Mouse (Mus musculus) forebrain, postnatal 0 days (tissue): Measurements from ENCODE around the gene Mrpl12. TPM values are rescaled to one million over a fixed set of nuclear protein-coding genes. Genes with fewer than 3 reads are reported as not detected.

ENCODE experiments used
- ATAC-seq: fragments of 200-750 bp; cut with Nextera tagmentation; 2 replicates; pipeline ENCODE4 v1.8.0; 2017; ENCODE audit warnings: mild to moderate bottlenecking, moderate library complexity
- DNase-seq: peaks from one replicate; pipeline ENCODE4 v3.0.0-alpha.2; 2015
- H3K27ac ChIP-seq: fragments of 300-500 bp; sonication (generic); 2 replicates; pipeline ENCODE4 v1.5.1; 2014; ENCODE audit warnings: low read depth, mild to moderate bottlenecking, antibody characterized with exemption, low read length, moderate library complexity, mixed read lengths
- H3K27me3 ChIP-seq: fragments of 300-500 bp; sonication (generic); 2 replicates; pipeline ENCODE4 v1.6.1; 2014; ENCODE audit warnings: mild to moderate bottlenecking, low read length, mixed read lengths; ENCODE audit not compliant: insufficient read depth
- H3K36me3 ChIP-seq: fragments of 300-500 bp; sonication (generic); 2 replicates; pipeline ENCODE4 v1.6.1; 2014; ENCODE audit warnings: mild to moderate bottlenecking, moderate library complexity; ENCODE audit not compliant: insufficient read depth
- H3K4me1 ChIP-seq: fragments of 300-500 bp; sonication (generic); 2 replicates; pipeline ENCODE4 v1.6.1; 2014; ENCODE audit warnings: antibody characterized with exemption; ENCODE audit not compliant: insufficient read depth
- H3K4me2 ChIP-seq: fragments of 300-500 bp; sonication (generic); 2 replicates; pipeline ENCODE4 v1.6.1; 2014; ENCODE audit warnings: low read depth, mild to moderate bottlenecking, moderate library complexity
- H3K4me3 ChIP-seq: fragments of 300-500 bp; sonication (generic); 2 replicates; pipeline ENCODE4 v1.5.1; 2014; ENCODE audit warnings: low read depth, low read length, mixed read lengths
- H3K9ac ChIP-seq: fragments of 300-500 bp; sonication (generic); 2 replicates; pipeline ENCODE4 v1.6.1; 2014; ENCODE audit warnings: mild to moderate bottlenecking
- H3K9me3 ChIP-seq: fragments of 300-500 bp; sonication (generic); 2 replicates; pipeline ENCODE4 v1.6.1; 2016; ENCODE audit warnings: low read length
- CTCF ChIP-seq: sonication (generic); IDR thresholded peaks from 2 replicates; pipeline ENCODE4 v1.5.1; 2016; ENCODE audit warnings: antibody characterized with exemption, control low read depth, low read depth
- WGBS: fragments of 180-500 bp; shearing (Covaris S2); extraction: QIAGEN DNeasy Blood & Tissue Kit; methylation state at CpG from one replicate; pipeline ENCODE4 v1.1.7; 2014; 5-methylcytosine and 5-hydroxymethylcytosine counted together
- polyA plus RNA-seq: library from polyadenylated mRNA; unstranded; fragments of >200 nt; fragmentation: Nextera tagmentation; extraction: Ambion mirVana; gene quantifications from 2 replicates; pipeline ENCODE4 v1.2.1, GENCODE M21; 2015
- total RNA-seq: library from RNA; depleted of rRNA; stranded (reverse); fragments of >200 nt; gene quantifications from 2 replicates; pipeline ENCODE4 v1.2.3, GENCODE M21; 2014; rRNA removed

Mrpl12 gene
- total and polyA plus RNA-seq, 2 experiments from 2014 or later: 42.6 to 143 TPM

DNA sequence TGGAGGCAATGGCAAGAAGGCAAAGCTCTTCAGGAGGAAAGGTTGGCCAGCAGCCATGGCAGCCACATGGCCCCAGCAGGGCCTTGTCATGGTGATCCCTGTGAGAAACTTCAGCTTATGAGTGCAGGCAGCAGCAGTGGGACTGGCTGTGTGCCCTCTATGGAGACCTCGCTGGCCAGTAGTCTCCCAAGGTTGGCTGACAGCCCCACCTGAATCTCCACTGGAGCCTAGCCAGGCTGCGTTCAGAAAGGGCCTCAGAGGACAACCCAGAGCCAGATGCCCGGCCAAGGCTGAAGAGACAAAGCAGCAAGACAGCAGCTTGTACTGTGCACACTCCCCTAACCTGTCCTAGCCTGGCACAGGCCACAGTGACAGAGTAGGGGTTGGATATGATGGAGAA is 54.1 kb downstream of the Mrpl12 start:
- WGBS: 61% methylated on average over 3 of the region's 3 CpGs
- Histone ChIP-seq H3K4me3 (no peak overlapping the region), H3K4me2 (no peak overlapping the region), H3K36me3 (peaks cover 17% of the 10 kb centered on the region), H3K9ac (no peak overlapping the region), H3K27me3 (no peaks in the 10 kb centered on the region), H3K9me3 (no peaks in the 10 kb centered on the region), H3K27ac (no peak overlapping the region), H3K4me1 (no peaks in the 10 kb centered on the region)
- ATAC-seq (no peak), DNase-seq (no peak)
- no peak for TF ChIP-seq CTCF

Other genes with a start within 250 kb of the Mrpl12 start
- gene Actg1, start 136.1 kb upstream of the Mrpl12 start, total RNA-seq: 2,455 and 2,516 TPM in 2 replicates
- 4,096 and 4,381 TPM in 2 replicates for gene Actg1, start 136.1 kb upstream of the Mrpl12 start, polyA plus RNA-seq
- gene Fscn2, start 123.1 kb upstream of the Mrpl12 start, total RNA-seq: 0.29 TPM in 1 of 2 replicates, not detected in the other
- gene Fscn2, start 123.1 kb upstream of the Mrpl12 start, polyA plus RNA-seq: 1.9 and 2.0 TPM in 2 replicates
- 107 and 132 TPM in 2 replicates for gene Faap100, start 105.8 kb upstream of the Mrpl12 start, total RNA-seq
- 73.4 and 97.8 TPM in 2 replicates for gene Faap100, start 105.8 kb upstream of the Mrpl12 start, polyA plus RNA-seq
- gene Nploc4, start 46.9 kb upstream of the Mrpl12 start, total RNA-seq: 44.2 and 65.8 TPM in 2 replicates
- gene Nploc4, start 46.9 kb upstream of the Mrpl12 start, polyA plus RNA-seq: 23.1 and 28.6 TPM in 2 replicates
- gene Tspan10, start 42.0 kb upstream of the Mrpl12 start, total RNA-seq: not detected in 2 replicates
- gene Tspan10, start 42.0 kb upstream of the Mrpl12 start, polyA plus RNA-seq: not detected in 2 replicates
- 0.33 TPM in 1 of 2 replicates, not detected in the other for gene Pde6g, start 31.1 kb upstream of the Mrpl12 start, total RNA-seq
- gene Pde6g, start 31.1 kb upstream of the Mrpl12 start, polyA plus RNA-seq: 0.18 and 1.4 TPM in 2 replicates
- 9.9 and 15.2 TPM in 2 replicates for gene Oxld1, start 26.5 kb upstream of the Mrpl12 start, total RNA-seq
- 12.7 and 13.8 TPM in 2 replicates for gene Oxld1, start 26.5 kb upstream of the Mrpl12 start, polyA plus RNA-seq
- gene Ccdc137, start 26.5 kb upstream of the Mrpl12 start, total RNA-seq: 18.1 and 21.0 TPM in 2 replicates
- gene Ccdc137, start 26.5 kb upstream of the Mrpl12 start, polyA plus RNA-seq: 13.6 and 15.4 TPM in 2 replicates
- 35.2 and 37.8 TPM in 2 replicates for gene Arl16, start 17.0 kb upstream of the Mrpl12 start, total RNA-seq
- gene Arl16, start 17.0 kb upstream of the Mrpl12 start, polyA plus RNA-seq: 40.3 and 56.4 TPM in 2 replicates
- 20.9 and 22.8 TPM in 2 replicates for gene Slc25a10, start 7.2 kb downstream of the Mrpl12 start, total RNA-seq
- 20.5 and 21.1 TPM in 2 replicates for gene Slc25a10, start 7.2 kb downstream of the Mrpl12 start, polyA plus RNA-seq
- not detected in 2 replicates for gene Gcgr, start 46.1 kb downstream of the Mrpl12 start, total RNA-seq
- gene Gcgr, start 46.1 kb downstream of the Mrpl12 start, polyA plus RNA-seq: 0.09 and 0.22 TPM in 2 replicates
- 103 and 105 TPM in 2 replicates for gene Mcrip1, start 65.1 kb downstream of the Mrpl12 start, total RNA-seq
- 261 and 275 TPM in 2 replicates for gene Mcrip1, start 65.1 kb downstream of the Mrpl12 start, polyA plus RNA-seq
- gene Ppp1r27, start 66.5 kb downstream of the Mrpl12 start, total RNA-seq: not detected in 2 replicates
- not detected in 2 replicates for gene Ppp1r27, start 66.5 kb downstream of the Mrpl12 start, polyA plus RNA-seq
- gene P4hb, start 88.6 kb downstream of the Mrpl12 start, total RNA-seq: 162 and 174 TPM in 2 replicates
- 208 and 218 TPM in 2 replicates for gene P4hb, start 88.6 kb downstream of the Mrpl12 start, polyA plus RNA-seq
- 214 and 237 TPM in 2 replicates for gene Arhgdia, start 97.0 kb downstream of the Mrpl12 start, total RNA-seq
- gene Arhgdia, start 97.0 kb downstream of the Mrpl12 start, polyA plus RNA-seq: 416 and 435 TPM in 2 replicates
- gene Alyref, start 113.8 kb downstream of the Mrpl12 start, total RNA-seq: 99.8 and 111 TPM in 2 replicates
- gene Alyref, start 113.8 kb downstream of the Mrpl12 start, polyA plus RNA-seq: 207 and 238 TPM in 2 replicates
- gene Anapc11, start 113.8 kb downstream of the Mrpl12 start, total RNA-seq: 54.2 and 64.2 TPM in 2 replicates
- 207 and 226 TPM in 2 replicates for gene Anapc11, start 113.8 kb downstream of the Mrpl12 start, polyA plus RNA-seq
- not detected in 2 replicates for gene Npb, start 123.9 kb downstream of the Mrpl12 start, total RNA-seq
- 0.42 and 0.80 TPM in 2 replicates for gene Npb, start 123.9 kb downstream of the Mrpl12 start, polyA plus RNA-seq
- 102 and 129 TPM in 2 replicates for gene Pcyt2, start 133.3 kb downstream of the Mrpl12 start, total RNA-seq
- 107 and 117 TPM in 2 replicates for gene Pcyt2, start 133.3 kb downstream of the Mrpl12 start, polyA plus RNA-seq
- 48.7 and 51.8 TPM in 2 replicates for gene Sirt7, start 140.6 kb downstream of the Mrpl12 start, total RNA-seq
- gene Sirt7, start 140.6 kb downstream of the Mrpl12 start, polyA plus RNA-seq: 37.4 and 40.7 TPM in 2 replicates
- gene Mafg, start 149.0 kb downstream of the Mrpl12 start, total RNA-seq: 37.5 and 40.1 TPM in 2 replicates
- 24.6 and 39.7 TPM in 2 replicates for gene Mafg, start 149.0 kb downstream of the Mrpl12 start, polyA plus RNA-seq
- gene Pycr1, start 159.2 kb downstream of the Mrpl12 start, total RNA-seq: 8.7 and 13.8 TPM in 2 replicates
- gene Pycr1, start 159.2 kb downstream of the Mrpl12 start, polyA plus RNA-seq: 19.5 and 23.0 TPM in 2 replicates
- 1.1 and 3.2 TPM in 2 replicates for gene Myadml2, start 163.5 kb downstream of the Mrpl12 start, total RNA-seq
- 1.3 and 1.5 TPM in 2 replicates for gene Myadml2, start 163.5 kb downstream of the Mrpl12 start, polyA plus RNA-seq
- 5.5 and 5.9 TPM in 2 replicates for gene Notum, start 176.6 kb downstream of the Mrpl12 start, total RNA-seq
- gene Notum, start 176.6 kb downstream of the Mrpl12 start, polyA plus RNA-seq: 3.6 and 4.9 TPM in 2 replicates
- 97.7 and 102 TPM in 2 replicates for gene Aspscr1, start 188.4 kb downstream of the Mrpl12 start, total RNA-seq
- gene Aspscr1, start 188.4 kb downstream of the Mrpl12 start, polyA plus RNA-seq: 137 and 139 TPM in 2 replicates
- 28.5 and 52.1 TPM in 2 replicates for gene Cenpx, start 229.1 kb downstream of the Mrpl12 start, total RNA-seq
- 91.3 and 114 TPM in 2 replicates for gene Cenpx, start 229.1 kb downstream of the Mrpl12 start, polyA plus RNA-seq
- gene Lrrc45, start 229.3 kb downstream of the Mrpl12 start, total RNA-seq: 57.6 and 58.4 TPM in 2 replicates
- gene Lrrc45, start 229.3 kb downstream of the Mrpl12 start, polyA plus RNA-seq: 31.0 and 41.0 TPM in 2 replicates
- 598 and 666 TPM in 2 replicates for gene Rac3, start 236.9 kb downstream of the Mrpl12 start, total RNA-seq
- 681 and 697 TPM in 2 replicates for gene Rac3, start 236.9 kb downstream of the Mrpl12 start, polyA plus RNA-seq
- 7.2 and 13.2 TPM in 2 replicates for gene Dcxr, start 242.7 kb downstream of the Mrpl12 start, total RNA-seq
- gene Dcxr, start 242.7 kb downstream of the Mrpl12 start, polyA plus RNA-seq: 11.2 and 12.7 TPM in 2 replicates
- 3.6 and 4.8 TPM in 2 replicates for gene Cbr2, start 247.5 kb downstream of the Mrpl12 start, total RNA-seq
- 3.1 and 4.9 TPM in 2 replicates for gene Cbr2, start 247.5 kb downstream of the Mrpl12 start, polyA plus RNA-seq